Mouse (Mus musculus): ENCODE measurements around the gene Mphosph10.
A peak's percentile ranks its signal among the peaks of the same experiment; 100 is the strongest.

Mphosph10 gene

GRCm38 (mm10) chr7:64351087-64351486, 41.0 kb downstream of the Mphosph10 start:
- no peak for DNase-seq (ENCODE audit: low read depth, low spot score)

GRCm38 (mm10) chr7:64349147-64349861, 42.8 kb downstream of the Mphosph10 start:
- DNase-seq (ENCODE audit: low read depth, low spot score) = no peak

- no peak for DNase-seq (ENCODE audit: low read depth, low spot score)
These were observed 44.3 kb downstream of the Mphosph10 start for GRCm38 (mm10) chr7:64347813-64348212.

GRCm38 (mm10) chr7:64332686-64333085, 59.4 kb downstream of the Mphosph10 start:
- DNase-seq (ENCODE audit: low read depth, low spot score) = no peak

- no peak for DNase-seq (ENCODE audit: low read depth, low spot score)
These were observed 60.8 kb downstream of the Mphosph10 start for GRCm38 (mm10) chr7:64331309-64331708.

- peak; percentile 46 for DNase-seq (ENCODE audit: low read depth, low spot score)
These were observed 64.6 kb downstream of the Mphosph10 start for GRCm38 (mm10) chr7:64327486-64327885.

- peak; percentile 87 for DNase-seq (ENCODE audit: low read depth, low spot score)
These were observed 65.2 kb downstream of the Mphosph10 start for GRCm38 (mm10) chr7:64326892-64327291.

Data from R1 (cell line).